Mouse (Mus musculus) olfactory bulb, adult 2 months (tissue): Measurements from ENCODE around the gene Fhit.

Experiments
- CTCF ChIP-seq: fragments of 200-500 bp; IDR thresholded peaks from 2 replicates; pipeline ENCODE4 v1.5.1; 2012; ENCODE audit warnings: low read depth, mild to moderate bottlenecking, low read length, moderate library complexity; ENCODE audit not compliant: insufficient read depth
- POLR2A ChIP-seq: fragments of 200-500 bp; IDR thresholded peaks from 2 replicates; pipeline ENCODE4 v1.6.1; 2012; ENCODE audit warnings: mild to moderate bottlenecking, low read depth, low read length, moderate library complexity; ENCODE audit not compliant: insufficient read depth

DNA sequence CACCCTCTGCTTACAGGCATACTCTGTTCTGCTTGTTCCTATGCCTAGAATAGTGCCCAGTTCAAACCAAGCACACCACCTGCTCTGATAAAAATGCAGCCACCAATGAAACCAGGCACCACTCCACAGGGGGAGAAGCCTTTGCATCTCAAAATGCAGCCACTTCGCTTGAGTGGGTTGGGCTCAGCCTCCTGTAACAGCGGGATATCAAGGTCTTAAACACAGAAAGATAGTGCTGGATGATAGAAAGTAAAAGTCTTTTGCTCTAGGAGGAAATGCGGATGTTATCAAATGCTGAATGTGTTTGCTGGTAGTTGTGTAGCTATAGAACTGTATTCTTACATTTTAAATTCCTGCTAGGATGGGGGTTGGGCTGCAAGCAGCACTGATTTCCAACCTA is 140.4 kb downstream of the Fhit start:
- no peak for TF ChIP-seq CTCF
- no peak for TF ChIP-seq POLR2A
